ENCODE assay signal across 8 mouse cellular contexts in the genomic region with DNA sequence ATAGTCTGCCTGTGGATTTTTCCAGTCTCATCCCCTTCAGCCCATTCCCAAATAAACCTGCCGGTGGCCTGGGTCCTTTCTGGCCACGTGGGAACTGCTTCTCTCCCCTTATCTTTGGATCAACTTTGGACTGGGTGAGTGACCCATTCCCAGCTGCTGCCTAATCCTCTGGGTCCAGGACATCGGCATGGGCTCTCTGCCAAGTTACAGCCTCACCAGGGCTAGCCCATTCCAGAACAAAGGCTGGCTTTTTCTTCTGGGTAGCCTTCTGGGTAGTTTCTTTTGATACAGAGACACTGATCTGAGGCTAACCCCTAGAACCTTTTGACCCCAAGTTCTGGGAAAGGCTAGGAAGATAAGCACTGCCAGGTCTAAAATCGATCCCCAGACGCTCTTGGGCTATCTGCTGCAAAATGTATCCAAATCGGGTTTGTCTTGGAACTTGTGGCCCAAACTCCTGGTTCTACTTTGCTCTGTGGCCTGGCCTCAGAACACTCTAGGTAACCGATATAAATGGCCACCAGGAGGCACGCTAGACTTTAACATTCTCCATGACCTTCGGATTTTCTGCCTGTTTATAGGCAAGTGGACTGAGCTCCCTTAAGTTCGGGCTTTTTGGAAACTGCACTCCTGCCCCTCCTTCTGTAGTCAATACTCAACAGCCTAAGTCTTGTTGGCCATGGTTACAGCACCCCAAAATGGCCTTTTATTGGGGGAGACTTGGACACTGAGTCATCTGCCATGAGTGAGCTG. TPM values are rescaled to one million over a fixed set of nuclear protein-coding genes. Genes with fewer than 3 reads are reported as not detected.
DNase-seq lines count a peak whose midpoint lies in the region; ATAC-seq and TF ChIP-seq lines count a peak whose summit lies in the region.

No protein-coding gene starts in this region.

- no peak overlapping the region for H3K4me2 ChIP-seq in lung, embryonic 14.5 days
- no peak overlapping the region for H3K4me2 ChIP-seq in forebrain, embryonic 16.5 days (ENCODE audit: low read length)

- DNase-seq in adrenal gland, postnatal 10 days: peak; percentile 37
- no peak for DNase-seq in adrenal gland, adult 8-10 months
- peak; percentile 42 for DNase-seq in lung, embryonic 14.5 days
- no peak for DNase-seq in lung, adult 18-20 months
- DNase-seq in retina, embryonic 14.5 days (ENCODE audit: low spot score): peak; percentile 44
- DNase-seq in right cerebral cortex, adult 18-20 months: no peak

- WGBS in lung, embryonic 14.5 days: 51% methylated on average over 10 of the region's 10 CpGs
- WGBS in forebrain, embryonic 16.5 days: 65% methylated on average over 10 of the region's 10 CpGs

- H3K36me3 ChIP-seq in lung, embryonic 14.5 days (ENCODE audit: insufficient read depth): no peaks in the 10 kb centered on the region
- no peaks in the 10 kb centered on the region for H3K36me3 ChIP-seq in forebrain, embryonic 16.5 days (ENCODE audit: control insufficient read depth, insufficient read depth)

- peak; percentile 48 for TF ChIP-seq CTCF in lung, embryonic 14.5 days (IDR thresholded peaks at IDR 0.05; ENCODE audit: low read depth)

- H3K27me3 ChIP-seq in lung, embryonic 14.5 days (ENCODE audit: insufficient read depth, low read length): no peaks in the 10 kb centered on the region
- H3K27me3 ChIP-seq in forebrain, embryonic 16.5 days (replicated peaks; ENCODE audit: control insufficient read depth, insufficient read depth, low read length): no peaks in the 10 kb centered on the region

- no peaks in the 10 kb centered on the region for H3K9me3 ChIP-seq in lung, embryonic 14.5 days (ENCODE audit: low read depth, low read length)
- no peaks in the 10 kb centered on the region for H3K9me3 ChIP-seq in forebrain, embryonic 16.5 days (ENCODE audit: control insufficient read depth, low read length)

- H3K4me1 ChIP-seq in lung, embryonic 14.5 days (ENCODE audit: insufficient read depth): no peaks in the 10 kb centered on the region
- H3K4me1 ChIP-seq in forebrain, embryonic 16.5 days (replicated peaks; ENCODE audit: control insufficient read depth, insufficient read depth, low read length): no peaks in the 10 kb centered on the region

- H3K4me3 ChIP-seq in lung, embryonic 14.5 days (ENCODE audit: low read depth, low read length): no peak overlapping the region
- no peak overlapping the region for H3K4me3 ChIP-seq in forebrain, embryonic 16.5 days (replicated peaks; ENCODE audit: low read length)

- no peak overlapping the region for H3K27ac ChIP-seq in lung, embryonic 14.5 days (ENCODE audit: low read depth)
- no peak overlapping the region for H3K27ac ChIP-seq in forebrain, embryonic 16.5 days (ENCODE audit: low read length)

- no peak overlapping the region for H3K9ac ChIP-seq in lung, embryonic 14.5 days
- H3K9ac ChIP-seq in forebrain, embryonic 16.5 days (replicated peaks; ENCODE audit: low read depth, low read length): no peak overlapping the region

- no peak for ATAC-seq in lung, embryonic 14.5 days (ENCODE audit: insufficient read depth)
- peak; percentile 63 for ATAC-seq in common myeloid progenitor, adult 5-6 weeks (replicated peaks; ENCODE audit: low read depth, poor library complexity, severe bottlenecking)
- ATAC-seq in forebrain, embryonic 16.5 days: no peak

RNA-seq across cellular contexts. Expression of a gene that starts 9.8 kb away (rescaled TPM):
- 10 to 100 TPM; 10.7 to 12.3 TPM for total RNA-seq in adrenal gland, postnatal 10 days (2021)
- 10 to 100 TPM in 3 of 4 experiments, 1 to 10 TPM in 1; 8.8 to 57.0 (median 24.5) TPM for total RNA-seq in adrenal gland, adult 8-10 months (2022)
- polyA plus RNA-seq in lung, embryonic 14.5 days (2014; fragmentation: Nextera tagmentation; extraction: Ambion mirVana): 6.5 and 8.0 TPM in 2 replicates
- 0.39 and 0.41 TPM in 2 replicates for total RNA-seq in common myeloid progenitor, adult 5-6 weeks (2017)
- 7.4 and 7.8 TPM in 2 replicates for polyA plus RNA-seq in forebrain, embryonic 16.5 days (2015; fragmentation: Nextera tagmentation; extraction: Ambion mirVana)

Comparison
In these comparisons a context has a peak if more than half of its experiments do, and no peak if none do; other contexts are left out.
1. DNase-seq: peak in adrenal gland, postnatal 10 days (single experiment), lung, embryonic 14.5 days (single experiment) and retina, embryonic 14.5 days (single experiment); none in adrenal gland, adult 8-10 months (single experiment), lung, adult 18-20 months (0 of 2) and right cerebral cortex, adult 18-20 months (single experiment).